In the genomic region with DNA sequence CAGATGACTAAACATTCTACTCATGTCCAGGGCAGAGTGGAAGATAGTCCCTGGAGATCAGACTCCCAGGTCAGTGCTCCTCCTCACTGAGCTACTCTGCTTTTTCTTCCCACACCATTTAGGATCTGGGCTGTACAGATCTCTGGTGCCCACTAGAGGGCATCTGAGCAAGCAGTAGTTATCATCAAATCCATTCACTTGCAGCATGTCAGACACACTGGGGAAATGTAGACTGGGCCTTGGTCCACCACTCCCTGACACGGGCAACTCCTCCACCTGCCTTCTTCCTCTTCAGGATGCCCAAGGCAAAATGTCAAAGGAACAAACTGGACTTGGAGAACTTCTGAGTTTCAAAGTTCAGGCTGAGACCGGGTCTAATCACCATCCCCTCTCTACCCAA, we compare ENCODE assay signal across 8 mouse cellular contexts. TPM values are rescaled to one million over a fixed set of nuclear protein-coding genes. Genes with fewer than 3 reads are reported as not detected.
DNase-seq lines count a peak whose midpoint lies in the region; ATAC-seq and TF ChIP-seq lines count a peak whose summit lies in the region.
"Had no signal": no experiment of that assay in that cellular context is flagged by ENCODE, and none has a peak within 500 bp of the region (broad histone marks: within the 10 kb centered on the region; RNA-seq: fewer than 3 reads in every experiment).

No protein-coding gene starts in this region.

- intact Hi-C loops in gastrocnemius, postnatal 14 days (cut with DNase I; ENCODE audit: low total_unique reads): no loop called here
- intact Hi-C loops in left cerebral cortex, postnatal 25 days (cut with DNase I): loop anchor here (2.0 to 5.0 kb wide), 4 partner anchors 84 to 304 kb away; a partner anchor contains a TSS

- H3K27me3 ChIP-seq in liver, postnatal 0 days (ENCODE audit: insufficient read depth, low read length): no peaks in the 10 kb centered on the region
- H3K27me3 ChIP-seq in liver, embryonic 12.5 days (replicated peaks): no peaks in the 10 kb centered on the region
- H3K27me3 ChIP-seq in stomach, postnatal 0 days (ENCODE audit: control insufficient read depth, insufficient read depth, low read length): no peaks in the 10 kb centered on the region; the same call in 1 of the 2 replicates
- H3K27me3 ChIP-seq: liver, embryonic 15.5 days had no signal

- no peak overlapping the region for H3K4me2 ChIP-seq in liver, postnatal 0 days (ENCODE audit: low read depth, low read length)
- no peak overlapping the region for H3K4me2 ChIP-seq in liver, embryonic 12.5 days
- no peak overlapping the region for H3K4me2 ChIP-seq in stomach, postnatal 0 days (replicated peaks; ENCODE audit: low read depth)
- H3K4me2 ChIP-seq: liver, embryonic 15.5 days had no signal

- H3K27ac ChIP-seq in liver, postnatal 0 days (ENCODE audit: low read depth): no peak overlapping the region
- no peak overlapping the region for H3K27ac ChIP-seq in liver, embryonic 12.5 days
- H3K27ac ChIP-seq in stomach, postnatal 0 days (replicated peaks): no peak overlapping the region
- H3K27ac ChIP-seq: liver, embryonic 15.5 days had no signal

- no peak overlapping the region for H3K9ac ChIP-seq in liver, postnatal 0 days (replicated peaks)
- no peak overlapping the region for H3K9ac ChIP-seq in liver, embryonic 12.5 days
- H3K9ac ChIP-seq in stomach, postnatal 0 days (ENCODE audit: low read length): no peak overlapping the region
- H3K9ac ChIP-seq: liver, embryonic 15.5 days had no signal

- 36% methylated on average over 2 of the region's 2 CpGs for WGBS in liver, postnatal 0 days (ENCODE audit: insufficient replicate concordance)
- 42% methylated on average over 2 of the region's 2 CpGs for WGBS in liver, embryonic 12.5 days (ENCODE audit: insufficient replicate concordance)
- 54% methylated on average over 2 of the region's 2 CpGs for WGBS in stomach, postnatal 0 days

- no peaks in the 10 kb centered on the region for H3K9me3 ChIP-seq in liver, postnatal 0 days (ENCODE audit: low read length)
- no peaks in the 10 kb centered on the region for H3K9me3 ChIP-seq in liver, embryonic 12.5 days (replicated peaks)
- no peaks in the 10 kb centered on the region for H3K9me3 ChIP-seq in stomach, postnatal 0 days (ENCODE audit: control insufficient read depth, low read length)
- H3K9me3 ChIP-seq: liver, embryonic 15.5 days had no signal

- peak; percentile 75 for TF ChIP-seq CTCF in liver, postnatal 0 days (IDR thresholded peaks at IDR 0.05; ENCODE audit: low read depth)
- peak; percentile 89 for TF ChIP-seq CTCF in stomach, postnatal 0 days (IDR thresholded peaks at IDR 0.05; ENCODE audit: low read depth)

- H3K36me3 ChIP-seq in liver, postnatal 0 days (replicated peaks; ENCODE audit: insufficient read depth, low read length): no peaks in the 10 kb centered on the region
- H3K36me3 ChIP-seq in liver, embryonic 12.5 days: no peaks in the 10 kb centered on the region
- no peaks in the 10 kb centered on the region for H3K36me3 ChIP-seq in stomach, postnatal 0 days (ENCODE audit: control insufficient read depth, insufficient read depth, low read length)
- H3K36me3 ChIP-seq: liver, embryonic 15.5 days had no signal

- H3K4me1 ChIP-seq in liver, postnatal 0 days (ENCODE audit: insufficient read depth): no peaks in the 10 kb centered on the region
- H3K4me1 ChIP-seq in liver, embryonic 12.5 days: no peaks in the 10 kb centered on the region
- no peaks in the 10 kb centered on the region for H3K4me1 ChIP-seq in stomach, postnatal 0 days (replicated peaks; ENCODE audit: control insufficient read depth, insufficient read depth)
- H3K4me1 ChIP-seq: liver, embryonic 15.5 days had no signal

- no peak for ATAC-seq in liver, postnatal 0 days
- ATAC-seq in liver, embryonic 12.5 days: no peak
- ATAC-seq in stomach, postnatal 0 days (ENCODE audit: low FRiP score, low TSS enrichment): 0 out of 2 replicates have a peak, but pooled peaks have one; percentile 49

- TF ChIP-seq EP300 in liver, postnatal 0 days (IDR thresholded peaks at IDR 0.05; ENCODE audit: low read depth): no peak
- no peak for TF ChIP-seq EP300 in stomach, postnatal 0 days (optimal IDR thresholded peaks at IDR 0.05)

- no peak overlapping the region for H3K4me3 ChIP-seq in liver, postnatal 0 days (ENCODE audit: low read depth, low read length)
- no peak overlapping the region for H3K4me3 ChIP-seq in liver, embryonic 12.5 days
- no peak overlapping the region for H3K4me3 ChIP-seq in stomach, postnatal 0 days (ENCODE audit: low read depth, low read length)
- H3K4me3 ChIP-seq: liver, embryonic 15.5 days had no signal

- no peak for DNase-seq in liver, postnatal 0 days
- peak; percentile 5 for DNase-seq in MEL-GATA-1-ER (ENCODE audit: extremely low read depth, low read depth)
- DNase-seq in adrenal gland, postnatal 36 days: peak; percentile 36 to 41
- peak; percentile 15 for DNase-seq in gastrocnemius, postnatal 14 days
- DNase-seq in left cerebral cortex, postnatal 25 days (ENCODE audit: low spot score in 2 of 2): peak; percentile 28 to 56
- peak; percentile 19 for DNase-seq in stomach, postnatal 0 days (ENCODE audit: low spot score)

RNA-seq across cellular contexts. Expression of a gene that starts 51.9 kb away (rescaled TPM):
- not detected in 2 replicates for polyA plus RNA-seq in liver, postnatal 0 days (2015; fragmentation: Nextera tagmentation; extraction: Ambion mirVana)
- polyA plus RNA-seq in liver, embryonic 12.5 days (2016; fragmentation: Nextera tagmentation; extraction: Ambion mirVana): 0.10 TPM in 1 of 2 replicates, not detected in the other
- total RNA-seq in adrenal gland, postnatal 36 days (2021): not detected
- total RNA-seq in gastrocnemius, postnatal 14 days (2021): 1 to 10 TPM; 4.0 to 5.2 TPM
- total RNA-seq in left cerebral cortex, postnatal 25 days (2021): under 1 TPM; 0.16 to 0.23 TPM
- not detected in 2 replicates for polyA plus RNA-seq in stomach, postnatal 0 days (2015; fragmentation: Nextera tagmentation; extraction: Ambion mirVana)
- polyA plus RNA-seq: liver, embryonic 15.5 days had no signal

Comparison
In these comparisons a context has a peak if more than half of its experiments do, and no peak if none do; other contexts are left out.
1. RNA of a gene that starts 51.9 kb away (total RNA-seq): 4.0 to 5.2 TPM in gastrocnemius, postnatal 14 days; 0.16 to 0.23 TPM in left cerebral cortex, postnatal 25 days and not detected in adrenal gland, postnatal 36 days; every median in the first group is over 4 times any median in the second.